23 mouse cellular contexts compared by ENCODE assay signal in the genomic region with DNA sequence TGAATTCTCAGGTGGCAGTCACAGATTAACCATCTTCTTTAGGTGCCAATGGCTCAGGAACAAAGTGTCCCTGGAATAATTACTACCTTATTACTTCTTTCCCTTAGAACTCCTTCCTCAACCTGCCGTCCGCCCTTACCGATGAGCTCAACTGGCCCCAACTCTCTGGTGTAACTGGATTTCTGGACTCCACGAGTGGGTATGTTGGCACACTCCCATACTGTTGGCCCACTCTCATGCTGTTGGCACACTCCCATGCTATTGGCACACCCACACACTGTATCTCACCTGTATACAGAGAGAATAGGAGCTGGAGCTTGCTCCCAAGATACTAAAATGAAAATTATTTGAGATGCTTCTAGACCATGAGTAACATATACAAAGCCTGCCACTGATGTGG.
"Had no signal": no experiment of that assay in that cellular context is flagged by ENCODE, and none has a peak within 500 bp of the region (broad histone marks: within the 10 kb centered on the region; RNA-seq: fewer than 3 reads in every experiment).

No protein-coding gene starts in this region.

- H3K9ac ChIP-seq: limb, embryonic 13.5 days; liver, embryonic 12.5 days; liver, embryonic 15.5 days; lung, embryonic 15.5 days; midbrain, embryonic 13.5 days; neural tube, embryonic 13.5 days; stomach, embryonic 15.5 days had no signal

- H3K4me3 ChIP-seq: layer of hippocampus, adult 2 months; limb, embryonic 10.5 days; limb, embryonic 13.5 days; liver, embryonic 12.5 days; liver, embryonic 15.5 days; lung, embryonic 15.5 days; megakaryocyte, embryonic 14.5 days; midbrain, embryonic 10.5 days; midbrain, embryonic 13.5 days; myocyte; neural tube, embryonic 13.5 days; stomach, embryonic 15.5 days had no signal

- H3K4me1 ChIP-seq: limb, embryonic 10.5 days; limb, embryonic 13.5 days; liver, embryonic 12.5 days; liver, embryonic 15.5 days; lung, embryonic 15.5 days; megakaryocyte, embryonic 14.5 days; midbrain, embryonic 10.5 days; midbrain, embryonic 13.5 days; stomach, embryonic 15.5 days had no signal

- H3K27me3 ChIP-seq: limb, embryonic 13.5 days; liver, embryonic 12.5 days; liver, embryonic 15.5 days; lung, embryonic 15.5 days; megakaryocyte, embryonic 14.5 days; midbrain, embryonic 13.5 days; neural tube, embryonic 13.5 days; stomach, embryonic 15.5 days had no signal

- H3K9me3 ChIP-seq: limb, embryonic 10.5 days; limb, embryonic 13.5 days; liver, embryonic 12.5 days; liver, embryonic 15.5 days; lung, embryonic 15.5 days; midbrain, embryonic 10.5 days; midbrain, embryonic 13.5 days; neural tube, embryonic 13.5 days; stomach, embryonic 15.5 days had no signal

- ATAC-seq: intestine, embryonic 16.5 days; liver, embryonic 12.5 days; midbrain, embryonic 13.5 days; midbrain, embryonic 16.5 days had no signal

- H3K4me2 ChIP-seq: limb, embryonic 13.5 days; liver, embryonic 12.5 days; liver, embryonic 15.5 days; lung, embryonic 15.5 days; midbrain, embryonic 13.5 days; neural tube, embryonic 13.5 days; stomach, embryonic 15.5 days had no signal

- H3K27ac ChIP-seq: layer of hippocampus, adult 2 months; limb, embryonic 10.5 days; limb, embryonic 13.5 days; liver, embryonic 12.5 days; liver, embryonic 15.5 days; lung, embryonic 15.5 days; midbrain, embryonic 10.5 days; midbrain, embryonic 13.5 days; neural tube, embryonic 13.5 days; stomach, embryonic 15.5 days had no signal

- H3K36me3 ChIP-seq: limb, embryonic 10.5 days; limb, embryonic 13.5 days; liver, embryonic 12.5 days; liver, embryonic 15.5 days; lung, embryonic 15.5 days; midbrain, embryonic 10.5 days; midbrain, embryonic 13.5 days; neural tube, embryonic 13.5 days; stomach, embryonic 15.5 days had no signal

- DNase-seq: layer of hippocampus, adult 9-11 months; liver; lung, adult 18-20 months; lung, postnatal 10 days; lung, postnatal 36 days; retina, postnatal 1 day; right cerebral cortex, postnatal 25 days; spleen, adult 18-20 months; thymus, postnatal 25 days had no signal
